Mouse (Mus musculus): ENCODE data around the gene Fancg.

DNA sequence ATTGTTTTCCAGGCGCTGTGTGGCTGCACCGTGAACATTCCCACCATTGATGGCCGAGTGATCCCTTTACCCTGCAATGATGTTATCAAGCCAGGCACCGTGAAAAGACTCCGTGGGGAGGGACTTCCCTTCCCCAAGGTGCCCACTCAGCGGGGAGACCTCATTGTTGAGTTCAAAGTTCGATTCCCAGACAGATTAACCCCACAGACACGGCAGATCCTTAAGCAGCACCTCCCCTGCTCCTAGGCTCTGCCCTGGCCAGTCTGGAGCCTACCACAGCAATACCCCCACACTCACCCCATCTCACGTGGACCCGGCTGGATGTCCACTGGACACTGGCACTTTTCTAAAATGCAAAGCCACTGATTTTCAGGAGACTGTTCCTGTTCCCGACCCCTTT, 53.0 kb downstream of the Fancg start:
- no peak for TF ChIP-seq CTCF (IDR thresholded peaks at IDR 0.05; ENCODE audit: low read depth)
- TF ChIP-seq EP300 (IDR thresholded peaks at IDR 0.05; ENCODE audit: low read depth) = no peak

Measured in heart, postnatal 0 days (tissue).